ENCODE assay signal across 9 mouse cellular contexts in genomic region chr12:109749711-109750243, GRCm38 (mm10).
DNase-seq lines count a peak whose midpoint lies in the region; ATAC-seq and TF ChIP-seq lines count a peak whose summit lies in the region.
"Had no signal": no experiment of that assay in that cellular context is flagged by ENCODE, and none has a peak within 500 bp of the region (broad histone marks: within the 10 kb centered on the region; RNA-seq: fewer than 3 reads in every experiment).

No protein-coding gene starts in this region.

- ATAC-seq in kidney, embryonic 15.5 days (replicated peaks; ENCODE audit: low FRiP score), result peak; percentile 86

- H3K9me3 ChIP-seq in kidney, embryonic 15.5 days (replicated peaks), result no peaks in the 10 kb centered on the region

- peak; percentile 29; the same call in 1 of the 2 replicates for TF ChIP-seq CTCF in cortical plate, adult 2 months (IDR thresholded peaks at IDR 0.05; ENCODE audit: extremely low read depth, insufficient read depth, low read length)

- peak overlapping the region; percentile 14; the same call in 1 of the 2 replicates for H3K9ac ChIP-seq in kidney, embryonic 15.5 days

- TF ChIP-seq POLR2A in cortical plate, adult 2 months (IDR thresholded peaks at IDR 0.05; ENCODE audit: extremely low read depth, insufficient read depth, low read length), result no peak

- H3K36me3 ChIP-seq in kidney, embryonic 15.5 days, result no peaks in the 10 kb centered on the region

- H3K27me3 ChIP-seq in kidney, embryonic 15.5 days, result peaks cover 16% of the 10 kb centered on the region; the same call in 1 of the 2 replicates
- H3K27me3 ChIP-seq: CH12.LX had no signal

- 3% methylated on average over 14 of the region's 14 CpGs for WGBS in kidney, embryonic 15.5 days

- H3K4me3 ChIP-seq in kidney, embryonic 15.5 days (replicated peaks), result peak overlapping the region; percentile 19
- no peak overlapping the region for H3K4me3 ChIP-seq in cortical plate, adult 2 months (ENCODE audit: insufficient read depth, low read length)

- 0 out of 2 replicates have a peak overlapping the region, but pooled peaks have one; percentile 22 for H3K27ac ChIP-seq in kidney, embryonic 15.5 days
- H3K27ac ChIP-seq in cortical plate, adult 2 months (ENCODE audit: insufficient read depth, low read length), result no peak overlapping the region

- H3K4me2 ChIP-seq in kidney, embryonic 15.5 days, result peak overlapping the region; percentile 60

- intact Hi-C loops in gastrocnemius, postnatal 14 days (cut with DNase I; ENCODE audit: low total_unique reads), result no loop called here

- H3K4me1 ChIP-seq in kidney, embryonic 15.5 days, result peaks cover 43% of the 10 kb centered on the region
- H3K4me1 ChIP-seq in cortical plate, adult 2 months (ENCODE audit: control insufficient read depth, insufficient read depth, low read length), result peaks cover 4% of the 10 kb centered on the region

- no peak for DNase-seq in kidney, adult 9 months
- DNase-seq in gastrocnemius, postnatal 14 days, result peak; percentile 49
- peak; percentile 46 for DNase-seq in hindlimb bud, embryonic 11.5 days (ENCODE audit: extremely low spot score, low read depth, low spot score)
- peak; percentile 56 for DNase-seq in liver
- peak; percentile 73 for DNase-seq in neural tube, embryonic 10.5 days (ENCODE audit: extremely low spot score, low spot score)
- DNase-seq in thymus, postnatal 36 days, result peak; percentile 15 to 19
